Mouse (Mus musculus): ENCODE data around the gene Kcnk3. TPM values are rescaled to one million over a fixed set of nuclear protein-coding genes. Genes with fewer than 3 reads are reported as not detected.
A peak's percentile ranks its signal among the peaks of the same experiment; 100 is the strongest.

Kcnk3 gene
- polyA plus RNA-seq, 1 experiment, result 25.0 TPM

DNA sequence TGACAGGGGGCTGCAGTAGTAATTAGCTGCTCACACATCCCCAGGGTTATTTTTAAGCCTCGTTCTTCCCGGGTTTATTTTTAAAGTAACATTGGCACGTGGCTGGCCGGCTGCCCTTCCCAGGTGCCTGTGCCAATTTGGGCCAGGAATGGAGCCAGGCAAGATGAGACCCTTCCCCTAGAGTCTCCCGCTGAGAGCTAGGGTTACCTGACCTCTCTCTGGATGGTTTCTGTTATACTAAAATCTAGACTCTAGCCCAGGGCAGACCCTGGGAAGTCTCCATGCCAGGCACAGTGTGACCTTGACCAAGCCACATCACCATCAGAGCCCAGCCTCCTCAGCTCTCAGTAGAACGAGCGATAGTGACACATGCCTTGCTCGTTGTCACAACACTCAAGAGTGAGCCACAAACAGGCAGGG lies 16.8 kb downstream of the Kcnk3 start:
- DNase-seq, result no peak
- Histone ChIP-seq H3K4me1 (ENCODE audit: control insufficient read depth, insufficient read depth, low read length) (no peaks in the 10 kb centered on the region), H3K36me3 (ENCODE audit: control insufficient read depth, insufficient read depth, low read length) (no peaks in the 10 kb centered on the region), H3K27ac (ENCODE audit: insufficient read depth, low read depth, low read length) (no peak overlapping the region), H3K4me3 (ENCODE audit: insufficient read depth, low read depth, low read length) (no peak overlapping the region), H3K27me3 (replicated peaks; ENCODE audit: control insufficient read depth, insufficient read depth, low read length) (no peaks in the 10 kb centered on the region)
- 68% methylated on average over 8 of the region's 8 CpGs for WGBS
- TF ChIP-seq CTCF (conservative IDR thresholded peaks at IDR 0.05; ENCODE audit: insufficient read depth, insufficient read length, low read depth, low read length), result no peak
- no peak for TF ChIP-seq POLR2A (IDR thresholded peaks at IDR 0.05; ENCODE audit: low read depth, low read length)

GRCm38 (mm10) chr5:30605649-30606048 lies 17.7 kb downstream of the Kcnk3 start:
- Histone ChIP-seq H3K27ac (ENCODE audit: insufficient read depth, low read depth, low read length) (no peak overlapping the region), H3K27me3 (replicated peaks; ENCODE audit: control insufficient read depth, insufficient read depth, low read length) (no peaks in the 10 kb centered on the region), H3K36me3 (ENCODE audit: control insufficient read depth, insufficient read depth, low read length) (no peaks in the 10 kb centered on the region), H3K4me3 (ENCODE audit: insufficient read depth, low read depth, low read length) (no peak overlapping the region), H3K4me1 (ENCODE audit: control insufficient read depth, insufficient read depth, low read length) (no peaks in the 10 kb centered on the region)
- 78% methylated on average over 6 of the region's 6 CpGs for WGBS
- TF ChIP-seq CTCF (conservative IDR thresholded peaks at IDR 0.05; ENCODE audit: insufficient read depth, insufficient read length, low read depth, low read length), result no peak
- no peak for TF ChIP-seq POLR2A (IDR thresholded peaks at IDR 0.05; ENCODE audit: low read depth, low read length)
- DNase-seq, result no peak

DNA sequence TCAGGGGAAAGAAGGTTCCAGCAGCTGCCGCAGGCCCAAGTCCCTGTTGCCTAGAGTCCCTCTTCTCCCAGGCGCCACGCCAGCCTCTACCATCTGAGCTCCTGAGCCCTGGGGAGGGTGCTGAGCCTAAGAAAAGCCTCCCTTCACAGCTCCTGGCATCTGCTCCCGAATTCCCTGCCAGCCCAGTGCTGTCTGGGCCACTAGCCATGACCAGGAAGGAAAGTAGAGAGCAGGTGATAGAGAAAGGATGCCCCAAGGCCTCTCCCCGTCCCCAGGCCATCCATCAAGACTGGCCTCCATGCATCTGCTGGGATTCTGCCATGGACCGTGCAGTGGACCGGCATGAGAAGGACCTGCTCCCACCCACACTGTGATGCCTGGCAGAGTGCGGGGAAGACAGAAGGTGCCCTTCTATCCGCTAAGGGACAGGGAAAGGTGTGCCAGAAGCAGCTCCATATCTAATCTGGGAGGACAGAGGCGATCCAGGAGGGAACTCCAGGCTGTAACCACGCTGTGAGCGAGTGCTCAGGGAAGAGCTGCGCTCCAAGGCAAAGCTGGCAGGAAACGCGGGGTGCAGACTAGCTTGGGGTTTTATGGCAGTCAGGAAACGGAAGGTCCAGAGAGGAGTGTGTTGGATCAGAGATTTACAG lies 18.6 kb downstream of the Kcnk3 start:
- no peaks in the 10 kb centered on the region for H3K27me3 ChIP-seq (replicated peaks; ENCODE audit: control insufficient read depth, insufficient read depth, low read length)
- no peaks in the 10 kb centered on the region for H3K4me1 ChIP-seq (ENCODE audit: control insufficient read depth, insufficient read depth, low read length)
- no peak for TF ChIP-seq CTCF (conservative IDR thresholded peaks at IDR 0.05; ENCODE audit: insufficient read depth, insufficient read length, low read depth, low read length)
- no peak for TF ChIP-seq POLR2A (IDR thresholded peaks at IDR 0.05; ENCODE audit: low read depth, low read length)
- no peaks in the 10 kb centered on the region for H3K36me3 ChIP-seq (ENCODE audit: control insufficient read depth, insufficient read depth, low read length)
- no peak overlapping the region for H3K27ac ChIP-seq (ENCODE audit: insufficient read depth, low read depth, low read length)
- peak; percentile 36 for DNase-seq
- WGBS, result 62% methylated on average over 16 of the region's 16 CpGs
- no peak overlapping the region for H3K4me3 ChIP-seq (ENCODE audit: insufficient read depth, low read depth, low read length)

DNA sequence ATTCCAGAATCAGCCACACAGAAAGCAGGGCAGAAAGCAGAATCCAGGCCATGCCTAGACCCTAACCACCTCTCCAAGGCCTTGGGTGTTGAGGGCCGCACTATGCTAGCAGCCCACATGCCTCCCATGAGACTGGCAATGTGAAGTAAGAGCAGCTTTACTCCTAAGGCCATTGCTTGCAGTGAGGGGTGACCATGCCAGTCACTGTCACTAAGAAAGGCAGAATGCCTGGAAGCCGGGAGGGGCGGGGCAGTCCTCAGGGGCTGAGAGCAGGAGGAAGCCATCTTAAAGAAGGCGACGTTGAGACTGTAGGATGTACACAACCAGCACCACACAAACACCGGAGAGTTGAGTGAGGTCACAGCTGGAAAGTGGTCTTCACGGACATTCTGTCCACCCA lies 21.1 kb downstream of the Kcnk3 start:
- Histone ChIP-seq H3K27ac (ENCODE audit: insufficient read depth, low read depth, low read length) (no peak overlapping the region), H3K36me3 (ENCODE audit: control insufficient read depth, insufficient read depth, low read length) (no peaks in the 10 kb centered on the region), H3K4me1 (ENCODE audit: control insufficient read depth, insufficient read depth, low read length) (no peaks in the 10 kb centered on the region), H3K27me3 (replicated peaks; ENCODE audit: control insufficient read depth, insufficient read depth, low read length) (no peaks in the 10 kb centered on the region), H3K4me3 (ENCODE audit: insufficient read depth, low read depth, low read length) (no peak overlapping the region)
- TF ChIP-seq CTCF (conservative IDR thresholded peaks at IDR 0.05; ENCODE audit: insufficient read depth, insufficient read length, low read depth, low read length) (no peak), POLR2A (IDR thresholded peaks at IDR 0.05; ENCODE audit: low read depth, low read length) (no peak)
- no peak for DNase-seq
- WGBS, result 96% methylated on average over 7 of the region's 7 CpGs

DNA sequence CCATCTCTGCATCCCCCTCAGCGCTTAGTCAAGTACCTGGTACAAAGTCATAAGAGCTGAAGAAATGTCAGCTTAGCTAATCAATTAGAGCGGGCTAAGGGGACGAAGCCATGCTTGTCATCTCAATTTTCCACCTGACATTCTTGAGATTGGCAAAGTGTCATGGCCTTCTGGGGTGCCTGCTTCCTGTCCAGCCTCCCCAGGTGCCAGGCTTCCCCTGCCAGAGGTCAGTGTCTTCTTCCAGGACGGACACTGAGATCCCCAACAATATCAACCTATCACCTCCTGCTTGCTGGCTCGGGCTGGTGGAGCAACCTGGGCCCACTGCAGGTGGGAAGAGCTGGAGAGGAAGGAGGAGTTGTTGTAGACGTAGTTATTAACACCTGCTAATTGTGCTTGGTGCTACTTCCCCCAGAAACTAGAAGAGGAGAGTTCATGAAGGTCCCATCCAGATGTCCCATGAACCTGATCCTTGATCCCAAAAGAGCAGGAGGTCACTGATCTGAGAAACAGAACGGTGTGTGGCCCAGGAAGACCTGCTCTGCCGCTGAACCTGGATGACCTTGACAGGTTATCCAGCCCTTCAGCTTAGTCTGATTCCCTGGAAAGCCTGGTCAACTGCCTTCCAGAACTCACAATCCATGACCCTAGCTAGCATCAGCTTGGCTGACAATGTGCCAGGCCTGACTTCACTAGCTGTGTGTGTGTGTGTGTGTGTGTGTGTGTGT lies 22.1 kb downstream of the Kcnk3 start:
- 82% methylated on average over 8 of the region's 8 CpGs for WGBS
- DNase-seq, result no peak
- Histone ChIP-seq H3K36me3 (ENCODE audit: control insufficient read depth, insufficient read depth, low read length) (no peaks in the 10 kb centered on the region), H3K27ac (ENCODE audit: insufficient read depth, low read depth, low read length) (no peak overlapping the region), H3K4me3 (ENCODE audit: insufficient read depth, low read depth, low read length) (no peak overlapping the region), H3K27me3 (replicated peaks; ENCODE audit: control insufficient read depth, insufficient read depth, low read length) (no peaks in the 10 kb centered on the region), H3K4me1 (ENCODE audit: control insufficient read depth, insufficient read depth, low read length) (no peaks in the 10 kb centered on the region)
- TF ChIP-seq CTCF (conservative IDR thresholded peaks at IDR 0.05; ENCODE audit: insufficient read depth, insufficient read length, low read depth, low read length) (no peak), POLR2A (IDR thresholded peaks at IDR 0.05; ENCODE audit: low read depth, low read length) (no peak)

DNA sequence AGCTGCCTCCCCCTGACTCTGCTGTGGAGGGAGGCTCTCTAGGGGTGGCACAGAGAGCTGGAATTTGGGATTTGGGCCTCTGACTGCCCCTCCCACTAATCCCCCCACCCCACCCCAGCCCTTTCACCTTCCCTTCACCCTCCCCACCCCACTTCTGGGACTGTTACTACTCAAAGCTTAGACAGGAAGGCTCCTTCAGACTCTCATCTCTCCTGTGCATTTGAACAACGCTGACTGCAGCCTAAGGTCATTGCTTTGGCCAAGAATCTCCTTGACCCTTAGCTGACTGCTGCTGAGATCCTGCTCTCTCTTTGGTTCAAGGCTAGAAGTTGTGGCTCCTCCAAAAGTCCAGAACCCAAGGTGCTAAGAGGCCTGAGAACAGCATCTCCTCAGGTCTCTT lies 23.1 kb downstream of the Kcnk3 start:
- Histone ChIP-seq H3K4me3 (ENCODE audit: insufficient read depth, low read depth, low read length) (no peak overlapping the region), H3K36me3 (ENCODE audit: control insufficient read depth, insufficient read depth, low read length) (no peaks in the 10 kb centered on the region), H3K4me1 (ENCODE audit: control insufficient read depth, insufficient read depth, low read length) (no peaks in the 10 kb centered on the region), H3K27me3 (replicated peaks; ENCODE audit: control insufficient read depth, insufficient read depth, low read length) (no peaks in the 10 kb centered on the region), H3K27ac (ENCODE audit: insufficient read depth, low read depth, low read length) (no peak overlapping the region)
- TF ChIP-seq POLR2A (IDR thresholded peaks at IDR 0.05; ENCODE audit: low read depth, low read length) (no peak), CTCF (conservative IDR thresholded peaks at IDR 0.05; ENCODE audit: insufficient read depth, insufficient read length, low read depth, low read length) (no peak)
- no peak for DNase-seq
- WGBS, result 52% methylated on average over 1 of the region's 1 CpGs

- DNase-seq, result no peak
- 39% methylated on average over 3 of the region's 3 CpGs for WGBS
- no peak for TF ChIP-seq POLR2A (IDR thresholded peaks at IDR 0.05; ENCODE audit: low read depth, low read length)
- TF ChIP-seq CTCF (conservative IDR thresholded peaks at IDR 0.05; ENCODE audit: insufficient read depth, insufficient read length, low read depth, low read length), result no peak
- no peaks in the 10 kb centered on the region for H3K27me3 ChIP-seq (replicated peaks; ENCODE audit: control insufficient read depth, insufficient read depth, low read length)
- H3K27ac ChIP-seq (ENCODE audit: insufficient read depth, low read depth, low read length), result no peak overlapping the region
- H3K36me3 ChIP-seq (ENCODE audit: control insufficient read depth, insufficient read depth, low read length), result no peaks in the 10 kb centered on the region
- H3K4me3 ChIP-seq (ENCODE audit: insufficient read depth, low read depth, low read length), result no peak overlapping the region
- H3K4me1 ChIP-seq (ENCODE audit: control insufficient read depth, insufficient read depth, low read length), result no peaks in the 10 kb centered on the region
Measured at GRCm38 (mm10) chr5:30611689-30612088, 23.7 kb downstream of the Kcnk3 start.
